Mouse (Mus musculus) left cerebral cortex, postnatal 10 days (tissue): ENCODE measurements at regions not wholly inside any gene's neighbourhood (a gene's known extent, or its start where the extent isn't known, plus 50 kb on each side); places are given as distances from the start of the nearest gene placed in this dataset.
"Not testable (repeated sequence)": the region's sequence is repeated elsewhere in the genome, so short reads cannot be mapped to it uniquely, and the experiment has no call there.

Experiments used
- DNase-seq, 2 experiments: peaks; one replicate each; pipeline ENCODE4 v3.0.0; 2021 to 2022; ENCODE audit warnings: low spot score in 2 of 2, mixed read lengths in 1 of 2; ENCODE audit errors: extremely low spot score in 1 of 2
- intact Hi-C: fragments of 180-260 bp; cut with DNase I; formaldehyde crosslinking; loops from one replicate; pipeline ENCODE4 v1.15.1; 2025

DNA sequence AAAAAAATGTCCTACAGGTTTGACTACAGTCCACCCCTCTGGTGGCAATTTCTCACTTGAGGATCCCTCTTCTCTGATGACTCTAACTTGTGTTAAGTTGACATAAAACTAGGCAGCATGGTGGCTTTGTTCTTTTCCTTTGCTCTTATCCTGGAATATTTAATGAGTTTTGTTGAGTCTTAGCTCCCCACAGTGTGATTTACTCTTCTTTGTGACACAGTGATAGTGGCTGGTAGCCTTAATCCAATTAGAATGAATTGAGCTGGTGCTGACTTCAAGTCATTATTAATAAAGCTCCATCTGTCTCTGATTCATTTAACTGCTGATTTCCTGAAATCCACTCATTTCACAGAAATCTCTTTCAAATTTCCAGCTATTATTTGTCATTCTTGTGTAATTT lies 553.7 kb upstream of the Chrm3 start:
- DNase-seq, result no peak
- intact Hi-C loops, result no loop called here

DNA sequence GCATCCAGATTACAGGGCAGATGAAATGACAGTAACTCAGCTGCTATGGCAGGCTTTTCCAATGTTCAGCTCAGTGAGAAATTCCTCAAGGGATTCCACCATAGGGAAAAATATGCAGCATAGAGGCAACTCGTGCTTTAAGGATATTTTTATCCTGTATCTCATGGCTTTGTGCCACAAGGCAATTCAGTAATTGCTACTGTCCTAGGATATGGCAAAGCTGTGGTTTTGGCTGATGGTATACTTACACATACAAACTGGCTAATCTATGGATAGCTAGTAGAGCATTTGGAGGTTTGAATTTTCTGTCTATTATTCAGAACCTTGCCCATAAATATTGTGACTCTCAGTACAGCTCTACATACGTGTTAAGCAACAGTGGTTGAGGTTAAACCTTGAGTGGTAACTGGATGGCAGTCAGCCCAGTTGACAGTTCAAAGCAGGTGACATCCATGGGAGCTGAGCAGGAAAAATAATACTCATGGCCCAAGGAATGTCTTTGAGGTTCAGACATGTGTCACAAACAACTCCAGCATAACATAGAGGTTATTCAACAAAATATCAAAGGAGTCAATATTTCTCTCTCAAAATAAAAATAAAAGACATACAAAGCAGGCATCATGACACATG lies 548.6 kb upstream of the Chrm3 start:
- intact Hi-C loops, result no loop called here
- no peak for DNase-seq

DNA sequence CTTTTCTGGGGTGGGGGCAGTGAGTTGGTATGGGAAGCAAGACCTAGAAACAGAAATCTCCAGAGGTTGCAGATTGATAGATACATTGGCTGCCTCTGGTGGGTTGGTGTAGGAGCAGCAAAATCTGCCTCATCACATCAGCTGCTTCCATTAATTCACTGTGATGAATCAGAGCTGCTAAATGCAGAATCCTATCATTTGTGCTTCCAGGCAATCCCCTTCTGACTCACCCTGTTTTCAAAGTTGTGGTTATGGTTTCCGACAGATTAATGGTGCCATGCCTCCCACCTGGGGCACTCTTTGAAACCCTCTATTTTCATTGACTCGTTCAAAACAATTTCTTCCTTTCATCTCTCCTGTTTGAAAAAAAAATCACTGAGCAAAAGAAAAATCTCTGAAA lies 507.2 kb upstream of the Chrm3 start:
- DNase-seq, result no peak
- intact Hi-C loops, result no loop called here

DNA sequence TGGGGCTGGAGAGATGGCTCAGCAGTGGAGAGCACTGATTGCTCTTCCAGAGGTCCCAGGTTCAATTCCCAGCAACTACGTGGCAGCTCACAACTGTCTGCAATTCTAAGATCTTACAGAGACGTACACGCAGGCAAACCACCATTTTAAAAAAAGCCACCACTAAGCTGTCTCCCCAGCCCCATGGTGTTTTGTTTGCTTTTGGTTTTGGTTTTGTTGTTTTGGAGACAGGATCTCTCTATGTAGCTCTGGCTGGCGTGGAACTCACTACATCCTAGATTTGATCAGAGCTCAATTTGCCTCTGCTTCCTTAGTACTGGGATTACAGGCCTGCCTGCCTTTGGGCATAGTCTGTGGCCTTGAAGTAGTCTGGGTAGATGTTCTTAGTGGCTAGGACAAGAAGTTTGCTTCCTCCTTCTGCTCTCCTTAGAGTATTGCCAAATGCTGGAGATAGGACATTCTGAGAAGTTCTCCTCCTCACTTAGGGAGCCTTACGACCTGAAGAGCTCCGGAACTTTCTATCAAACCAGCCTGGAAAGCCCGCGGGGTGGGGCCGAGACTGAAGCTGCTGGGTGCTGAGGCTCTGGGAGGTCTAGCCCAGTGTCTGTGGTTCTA lies 495.4 kb upstream of the Chrm3 start:
- intact Hi-C loops, DNase-seq: not testable (repeated sequence)

DNA sequence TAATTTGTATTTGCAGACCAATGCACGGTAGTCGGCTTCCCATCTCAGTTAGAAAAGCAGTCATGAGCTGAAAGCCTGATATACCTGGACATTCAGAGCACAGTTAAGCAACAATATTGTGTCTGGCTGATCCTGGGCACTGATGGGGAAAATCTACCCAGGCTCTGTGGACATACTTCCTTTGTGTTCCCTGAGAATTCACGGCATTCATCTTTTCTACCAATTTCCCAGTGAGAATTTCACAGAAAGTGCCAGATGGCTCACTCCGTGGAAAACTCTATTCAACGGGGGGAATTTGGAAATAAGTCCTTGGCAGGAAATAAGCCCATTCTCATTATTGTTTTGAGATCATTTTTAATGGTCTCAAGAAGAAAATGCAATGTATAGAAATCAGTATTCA lies 484.6 kb upstream of the Chrm3 start:
- DNase-seq, result no peak
- intact Hi-C loops, result no loop called here

DNA sequence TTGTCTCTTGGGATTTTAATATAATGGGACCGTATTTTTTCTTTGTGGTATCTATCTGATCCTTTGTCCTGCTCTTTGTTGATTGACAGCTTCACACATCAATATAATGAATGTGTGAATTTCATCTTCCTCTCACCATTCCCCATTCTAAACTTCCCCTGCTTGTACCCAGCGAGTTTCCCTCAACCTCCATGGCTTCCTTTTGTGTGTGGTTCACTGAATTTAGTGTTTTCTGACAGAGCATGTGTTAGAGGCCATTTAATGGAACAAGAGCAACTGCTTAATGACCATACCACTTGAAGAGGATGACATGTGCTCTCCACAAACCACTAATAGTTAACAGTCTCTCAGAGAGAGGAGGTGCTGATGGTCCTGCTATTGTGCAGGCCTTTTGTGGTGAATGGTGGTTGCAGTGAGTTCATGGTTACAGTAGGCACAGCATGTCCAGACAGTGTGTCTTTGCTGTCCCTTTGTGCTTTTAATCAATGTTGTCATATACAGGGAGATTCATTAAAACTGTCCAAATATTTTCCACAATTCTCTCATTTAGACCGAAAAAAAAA lies 438.8 kb upstream of the Chrm3 start:
- intact Hi-C loops, result no loop called here
- no peak for DNase-seq
